Mouse (Mus musculus): ENCODE data around the gene Cyp2d9. TPM values are rescaled to one million over a fixed set of nuclear protein-coding genes. Genes with fewer than 3 reads are reported as not detected.

Gene Cyp2d9
- not detected for polyA plus RNA-seq (2012; fragmentation: generic; extraction: Trizol)

GRCm38 (mm10) chr15:82433137-82433536 is at the start of gene Cyp2d9:
Cyp2d9 (plus strand) TSS chr15:82433437.

GRCm38 (mm10) chr15:82393922-82394321 is 39.3 kb upstream of the Cyp2d9 start, which contains the start of gene Cyp2d11:
Cyp2d11 (minus strand) TSS chr15:82394022.

GRCm38 (mm10) chr15:82406981-82407380 is 26.3 kb upstream of the Cyp2d9 start, which contains the start of gene Cyp2d10:
Cyp2d10 (minus strand) TSS chr15:82407195.

Other genes with a start within 250 kb of the Cyp2d9 start
- under 1 TPM in 1 of 2 experiments, not detected in 1; 0.28 TPM for gene Shisa8, start 220.6 kb upstream of the Cyp2d9 start, polyA plus RNA-seq (2012; fragmentation: generic; extraction: Trizol)
- under 1 TPM in 1 of 2 experiments, not detected in 1; 0.61 TPM for gene Tnfrsf13c, start 209.1 kb upstream of the Cyp2d9 start, polyA plus RNA-seq (2012; fragmentation: generic; extraction: Trizol)
- gene Cenpm, start 188.7 kb upstream of the Cyp2d9 start, polyA plus RNA-seq (2012; fragmentation: generic; extraction: Trizol), result 100 to 1,000 TPM; 147 to 179 TPM
- gene 1500009C09Rik, start 181.0 kb upstream of the Cyp2d9 start, polyA plus RNA-seq (2012; fragmentation: generic; extraction: Trizol), result not detected
- gene Sept3, start 158.5 kb upstream of the Cyp2d9 start, polyA plus RNA-seq (2012; fragmentation: generic; extraction: Trizol), result under 1 TPM in 1 of 2 experiments, not detected in 1; 0.04 TPM
- gene Wbp2nl, start 134.5 kb upstream of the Cyp2d9 start, polyA plus RNA-seq (2012; fragmentation: generic; extraction: Trizol), result not detected
- 100 to 1,000 TPM in 1 of 2 experiments, 10 to 100 TPM in 1; 21.5 to 103 TPM for gene Naga, start 94.5 kb upstream of the Cyp2d9 start, polyA plus RNA-seq (2012; fragmentation: generic; extraction: Trizol)
- under 1 TPM; 0.01 to 0.18 TPM for gene Pheta2, start 94.5 kb upstream of the Cyp2d9 start, polyA plus RNA-seq (2012; fragmentation: generic; extraction: Trizol)
- 100 to 1,000 TPM; 579 to 591 TPM for gene Smdt1, start 94.5 kb upstream of the Cyp2d9 start, polyA plus RNA-seq (2012; fragmentation: generic; extraction: Trizol)
- 100 to 1,000 TPM; 143 to 543 TPM for gene Ndufa6, start 79.1 kb upstream of the Cyp2d9 start, polyA plus RNA-seq (2012; fragmentation: generic; extraction: Trizol)
- under 1 TPM; 0.12 to 0.59 TPM for gene Cyp2d22, start 53.2 kb upstream of the Cyp2d9 start, polyA plus RNA-seq (2012; fragmentation: generic; extraction: Trizol)
- not detected for gene Cyp2d11, start 39.4 kb upstream of the Cyp2d9 start, polyA plus RNA-seq (2012; fragmentation: generic; extraction: Trizol)
- gene Cyp2d10, start 26.2 kb upstream of the Cyp2d9 start, polyA plus RNA-seq (2012; fragmentation: generic; extraction: Trizol), result not detected
- not detected for gene Cyp2d12, start 121.6 kb downstream of the Cyp2d9 start, polyA plus RNA-seq (2012; fragmentation: generic; extraction: Trizol)
- not detected for gene Cyp2d34, start 187.5 kb downstream of the Cyp2d9 start, polyA plus RNA-seq (2012; fragmentation: generic; extraction: Trizol)

Data from C3H10T1/2 (cell line).